Mouse (Mus musculus) forebrain, embryonic 11.5 days (tissue): ENCODE measurements around the gene Lrp11. TPM values are rescaled to one million over a fixed set of nuclear protein-coding genes. Genes with fewer than 3 reads are reported as not detected.
"Not testable (repeated sequence)": the region's sequence is repeated elsewhere in the genome, so short reads cannot be mapped to it uniquely, and the experiment has no call there.

ENCODE experiments used
- ATAC-seq: fragments of 200-750 bp; cut with Nextera tagmentation; replicated peaks from 2 replicates; pipeline ENCODE4 v1.8.0; 2017; ENCODE audit warnings: moderate TSS enrichment; ENCODE audit not compliant: low FRiP score
- DNase-seq: peaks from one replicate; pipeline ENCODE4 v3.0.0-alpha.2; 2017; ENCODE audit warnings: low spot score
- H3K27ac ChIP-seq: fragments of 300-500 bp; sonication (generic); 2 replicates; pipeline ENCODE4 v1.5.1; 2014; ENCODE audit warnings: low read depth, low read length
- H3K27me3 ChIP-seq: fragments of 300-500 bp; sonication (generic); 2 replicates; pipeline ENCODE4 v1.6.1; 2014; ENCODE audit warnings: mild to moderate bottlenecking, low read length, mixed read lengths; ENCODE audit not compliant: control insufficient read depth, insufficient read depth
- H3K36me3 ChIP-seq: fragments of 300-500 bp; sonication (generic); 2 replicates; pipeline ENCODE4 v1.6.1; 2014; ENCODE audit warnings: mild to moderate bottlenecking, low read length, moderate library complexity, mixed read lengths; ENCODE audit not compliant: control insufficient read depth, insufficient read depth
- H3K4me1 ChIP-seq: fragments of 300-500 bp; sonication (generic); replicated peaks from 2 replicates; pipeline ENCODE4 v1.6.1; 2014; ENCODE audit warnings: low read length, mixed read lengths; ENCODE audit not compliant: control insufficient read depth, insufficient read depth
- H3K4me2 ChIP-seq: fragments of 300-500 bp; sonication (generic); 2 replicates; pipeline ENCODE4 v1.6.1; 2014; ENCODE audit warnings: low read depth, mild to moderate bottlenecking, low read length, moderate library complexity, mixed read lengths; ENCODE audit not compliant: severe bottlenecking
- H3K4me3 ChIP-seq: fragments of 300-500 bp; sonication (generic); 2 replicates; pipeline ENCODE4 v1.5.1; 2014; ENCODE audit warnings: low read depth, low read length
- H3K9ac ChIP-seq: fragments of 300-500 bp; sonication (generic); 2 replicates; pipeline ENCODE4 v1.6.1; 2014; ENCODE audit warnings: low read length
- H3K9me3 ChIP-seq: fragments of 300-500 bp; sonication (generic); 2 replicates; pipeline ENCODE4 v1.6.1; 2016; ENCODE audit warnings: low read length, mixed read lengths; ENCODE audit not compliant: control insufficient read depth
- WGBS: fragments of 180-500 bp; shearing (Covaris S2); extraction: QIAGEN DNeasy Blood & Tissue Kit; methylation state at CpG from one replicate; pipeline ENCODE4 v1.1.7; 2014; 5-methylcytosine and 5-hydroxymethylcytosine counted together
- polyA plus RNA-seq: library from polyadenylated mRNA; unstranded; fragments of >200 nt; fragmentation: Nextera tagmentation; extraction: Ambion mirVana; gene quantifications from 2 replicates; pipeline ENCODE4 v1.2.1, GENCODE M21; 2014

Lrp11 gene
- polyA plus RNA-seq, 1 experiment from 2014 or later: 14.7 TPM

GRCm38 (mm10) chr10:7594797-7595196 lies 5.2 kb downstream of the Lrp11 start:
- Histone ChIP-seq H3K4me1 (no peaks in the 10 kb centered on the region; the same call in 1 of the 2 replicates), H3K36me3 (no peaks in the 10 kb centered on the region), H3K9ac (no peak overlapping the region), H3K4me3 (no peak overlapping the region), H3K4me2 (no peak overlapping the region), H3K9me3 (no peaks in the 10 kb centered on the region), H3K27me3 (peaks cover 3% of the 10 kb centered on the region), H3K27ac (no peak overlapping the region)
- no peak for ATAC-seq
- 67% methylated on average over 7 of the region's 7 CpGs for WGBS
- no peak for DNase-seq

GRCm38 (mm10) chr10:7596251-7596650 lies 6.7 kb downstream of the Lrp11 start:
- Histone ChIP-seq H3K9ac (no peak overlapping the region), H3K4me1 (no peaks in the 10 kb centered on the region), H3K27ac (no peak overlapping the region), H3K4me2 (no peak overlapping the region), H3K4me3 (no peak overlapping the region), H3K36me3 (no peaks in the 10 kb centered on the region), H3K27me3 (peaks cover 2% of the 10 kb centered on the region; the same call in 1 of the 2 replicates), H3K9me3 (no peaks in the 10 kb centered on the region)
- ATAC-seq: no peak
- no peak for DNase-seq
- WGBS: 95% methylated on average over 1 of the region's 1 CpGs

GRCm38 (mm10) chr10:7598177-7598576 lies 8.6 kb downstream of the Lrp11 start:
- WGBS: 91% methylated on average over 7 of the region's 7 CpGs

GRCm38 (mm10) chr10:7600647-7601046 lies 11.0 kb downstream of the Lrp11 start:
- no peaks in the 10 kb centered on the region for H3K36me3 ChIP-seq
- H3K4me1 ChIP-seq: no peaks in the 10 kb centered on the region
- H3K9ac ChIP-seq: no peak overlapping the region
- WGBS: 17% methylated on average over 6 of the region's 6 CpGs
- H3K27ac ChIP-seq: no peak overlapping the region
- no peaks in the 10 kb centered on the region for H3K9me3 ChIP-seq
- H3K27me3 ChIP-seq: no peaks in the 10 kb centered on the region
- no peak overlapping the region for H3K4me2 ChIP-seq
- ATAC-seq (no peak; the same call in 1 of the 2 replicates), DNase-seq (peak; percentile 83)
- H3K4me3 ChIP-seq: no peak overlapping the region

More at GRCm38 (mm10) chr10:7598177-7598576, 8.6 kb downstream of the Lrp11 start:
- Histone ChIP-seq H3K4me1 (no peaks in the 10 kb centered on the region), H3K27me3 (no peaks in the 10 kb centered on the region), H3K27ac (no peak overlapping the region), H3K4me2 (no peak overlapping the region), H3K4me3 (no peak overlapping the region), H3K9ac (no peak overlapping the region), H3K9me3 (no peaks in the 10 kb centered on the region), H3K36me3 (no peaks in the 10 kb centered on the region)
- ATAC-seq (no peak), DNase-seq (no peak)

- 80% methylated on average over 2 of the region's 2 CpGs for WGBS
- no peak overlapping the region for H3K4me2 ChIP-seq
- H3K27me3 ChIP-seq: no peaks in the 10 kb centered on the region
- H3K36me3 ChIP-seq: no peaks in the 10 kb centered on the region
- no peak for DNase-seq
- H3K4me1 ChIP-seq: no peaks in the 10 kb centered on the region
- no peak overlapping the region for H3K9ac ChIP-seq
- H3K9me3 ChIP-seq: no peaks in the 10 kb centered on the region
- no peak for ATAC-seq
- no peak overlapping the region for H3K4me3 ChIP-seq
- no peak overlapping the region for H3K27ac ChIP-seq
Measured at GRCm38 (mm10) chr10:7605168-7605567, 15.6 kb downstream of the Lrp11 start.

GRCm38 (mm10) chr10:7606437-7606836 lies 16.8 kb downstream of the Lrp11 start:
- WGBS: 94% methylated on average over 2 of the region's 2 CpGs
- Histone ChIP-seq H3K4me1 (no peaks in the 10 kb centered on the region), H3K4me3 (no peak overlapping the region), H3K9me3 (no peaks in the 10 kb centered on the region), H3K4me2 (no peak overlapping the region), H3K27ac (no peak overlapping the region), H3K36me3 (no peaks in the 10 kb centered on the region), H3K27me3 (no peaks in the 10 kb centered on the region), H3K9ac (no peak overlapping the region)
- no peak for DNase-seq
- no peak for ATAC-seq

- Histone ChIP-seq H3K9me3 (no peaks in the 10 kb centered on the region), H3K4me2 (no peak overlapping the region), H3K4me1 (no peaks in the 10 kb centered on the region), H3K27ac (no peak overlapping the region), H3K9ac (no peak overlapping the region), H3K27me3 (no peaks in the 10 kb centered on the region), H3K4me3 (no peak overlapping the region), H3K36me3 (no peaks in the 10 kb centered on the region)
- DNase-seq (no peak), ATAC-seq (no peak)
- 94% methylated on average over 17 of the region's 17 CpGs for WGBS
Measured at GRCm38 (mm10) chr10:7608611-7609010, 19.0 kb downstream of the Lrp11 start.

- no peak for DNase-seq
- H3K9ac ChIP-seq: no peak overlapping the region
- no peaks in the 10 kb centered on the region for H3K4me1 ChIP-seq
- H3K9me3 ChIP-seq: peaks cover 3% of the 10 kb centered on the region; the same call in 1 of the 2 replicates
- H3K36me3 ChIP-seq: no peaks in the 10 kb centered on the region
- no peak overlapping the region for H3K27ac ChIP-seq
- 55% methylated on average over 6 of the region's 6 CpGs for WGBS
- no peaks in the 10 kb centered on the region for H3K27me3 ChIP-seq
- H3K4me3 ChIP-seq: no peak overlapping the region
- no peak for ATAC-seq
- H3K4me2 ChIP-seq: no peak overlapping the region
Measured at GRCm38 (mm10) chr10:7611647-7612046, 22.0 kb downstream of the Lrp11 start.

- H3K9me3 ChIP-seq, H3K4me3 ChIP-seq, H3K27me3 ChIP-seq, ATAC-seq, DNase-seq, H3K4me1 ChIP-seq, H3K27ac ChIP-seq, H3K4me2 ChIP-seq, H3K9ac ChIP-seq, H3K36me3 ChIP-seq: not testable (repeated sequence)
Measured at GRCm38 (mm10) chr10:7612210-7612609, 22.6 kb downstream of the Lrp11 start.
